Mouse (Mus musculus) midbrain, embryonic 10.5 days (tissue): ENCODE measurements around the gene Zfp653. TPM values are rescaled to one million over a fixed set of nuclear protein-coding genes. Genes with fewer than 3 reads are reported as not detected.

ENCODE experiments used
- DNase-seq: peaks from one replicate; pipeline ENCODE4 v3.0.0-alpha.2; 2017; ENCODE audit warnings: low spot score
- H3K27ac ChIP-seq: fragments of 300-500 bp; sonication (generic); replicated peaks from 2 replicates; pipeline ENCODE4 v1.5.1; 2016; ENCODE audit warnings: mild to moderate bottlenecking
- H3K27me3 ChIP-seq: fragments of 300-500 bp; sonication (generic); 2 replicates; pipeline ENCODE4 v1.6.1; 2016; ENCODE audit warnings: low read depth, mild to moderate bottlenecking; ENCODE audit not compliant: poor library complexity, severe bottlenecking
- H3K36me3 ChIP-seq: fragments of 300-500 bp; sonication (generic); 2 replicates; pipeline ENCODE4 v1.6.1; 2016; ENCODE audit warnings: mild to moderate bottlenecking, moderate library complexity
- H3K4me1 ChIP-seq: fragments of 300-500 bp; sonication (generic); 2 replicates; pipeline ENCODE4 v1.6.1; 2016
- H3K4me3 ChIP-seq: fragments of 300-500 bp; sonication (generic); 2 replicates; pipeline ENCODE4 v1.5.1; 2016; ENCODE audit warnings: mild to moderate bottlenecking, moderate library complexity
- H3K9me3 ChIP-seq: fragments of 300-500 bp; sonication (generic); replicated peaks from 2 replicates; pipeline ENCODE4 v1.6.1; 2016; ENCODE audit warnings: mild to moderate bottlenecking
- WGBS: fragments of 180-500 bp; shearing (Covaris S2); methylation state at CpG from one replicate; pipeline ENCODE4 v1.1.7; 2016; 5-methylcytosine and 5-hydroxymethylcytosine counted together
- polyA plus RNA-seq: library from polyadenylated mRNA; unstranded; fragments of >200 nt; fragmentation: Nextera tagmentation; extraction: Ambion mirVana; gene quantifications from 2 replicates; pipeline ENCODE4 v1.2.1, GENCODE M21; 2016

Zfp653 gene
- polyA plus RNA-seq, result 11.7 and 12.6 TPM in 2 replicates

- Histone ChIP-seq H3K9me3 (no peaks in the 10 kb centered on the region), H3K36me3 (peaks cover 62% of the 10 kb centered on the region), H3K27me3 (no peaks in the 10 kb centered on the region), H3K4me1 (peaks cover 20% of the 10 kb centered on the region), H3K4me3 (peak within 1 kb of the TSS; percentile 83), H3K27ac (peak within 1 kb of the TSS; percentile 99)
- peak; percentile 96 for DNase-seq
- WGBS, result under 1% methylated on average over 87 of the region's 87 CpGs
Observed at GRCm38 (mm10) chr9:22070791-22071573, at the start of gene Zfp653, which contains the start of gene Gm49318. Zfp653 (minus strand) TSS chr9:22071376. Gm49318 (minus strand) TSS chr9:22071259.

GRCm38 (mm10) chr9:22119543-22119942, 48.4 kb upstream of the Zfp653 start:
- no peak for DNase-seq
- no peaks in the 10 kb centered on the region for H3K27me3 ChIP-seq
- WGBS, result 94% methylated on average over 4 of the region's 4 CpGs

GRCm38 (mm10) chr9:22117754-22118456, 46.7 kb upstream of the Zfp653 start:
- peaks cover 22% of the 10 kb centered on the region for H3K4me1 ChIP-seq
- H3K9me3 ChIP-seq, result no peaks in the 10 kb centered on the region
- H3K36me3 ChIP-seq, result peaks cover 18% of the 10 kb centered on the region
- WGBS, result 49% methylated on average over 10 of the region's 10 CpGs
- peak; percentile 37 for DNase-seq
- H3K4me3 ChIP-seq, result peak overlapping the region; percentile 81
- no peaks in the 10 kb centered on the region for H3K27me3 ChIP-seq
- peak overlapping the region; percentile 93; the same call in 1 of the 2 replicates for H3K27ac ChIP-seq

More at GRCm38 (mm10) chr9:22119543-22119942, 48.4 kb upstream of the Zfp653 start:
- Histone ChIP-seq H3K9me3 (no peaks in the 10 kb centered on the region), H3K27ac (no peak overlapping the region), H3K4me1 (peaks cover 22% of the 10 kb centered on the region), H3K36me3 (peaks cover 3% of the 10 kb centered on the region; the same call in 1 of the 2 replicates), H3K4me3 (no peak overlapping the region)

- Histone ChIP-seq H3K4me1 (peaks cover 22% of the 10 kb centered on the region), H3K27ac (peak within 1 kb of the TSS; percentile 93)
- under 1% methylated on average over 52 of the region's 52 CpGs for WGBS
Observed at GRCm38 (mm10) chr9:22116740-22117426, 45.7 kb upstream of the Zfp653 start, which contains the start of gene Elof1. Elof1 (minus strand) TSS chr9:22117172.

GRCm38 (mm10) chr9:22116086-22116485, 44.9 kb upstream of the Zfp653 start:
- H3K9me3 ChIP-seq, result no peaks in the 10 kb centered on the region
- peaks cover 37% of the 10 kb centered on the region for H3K36me3 ChIP-seq
- peak overlapping the region; percentile 81 for H3K4me3 ChIP-seq
- WGBS, result 33% methylated on average over 15 of the region's 15 CpGs
- no peaks in the 10 kb centered on the region for H3K27me3 ChIP-seq
- H3K27ac ChIP-seq, result peak overlapping the region; percentile 93
- DNase-seq, result peak; percentile 38
- H3K4me1 ChIP-seq, result peaks cover 22% of the 10 kb centered on the region

More at GRCm38 (mm10) chr9:22116740-22117426, 45.7 kb upstream of the Zfp653 start, which contains the start of gene Elof1:
- Histone ChIP-seq H3K4me3 (peak within 1 kb of the TSS; percentile 81), H3K27me3 (no peaks in the 10 kb centered on the region), H3K36me3 (peaks cover 29% of the 10 kb centered on the region), H3K9me3 (no peaks in the 10 kb centered on the region)
- DNase-seq, result peak; percentile 94

GRCm38 (mm10) chr9:22115635-22116034, 44.5 kb upstream of the Zfp653 start:
- H3K9me3 ChIP-seq, result no peaks in the 10 kb centered on the region
- peak overlapping the region; percentile 81 for H3K4me3 ChIP-seq
- no peak overlapping the region for H3K27ac ChIP-seq
- no peak for DNase-seq
- H3K4me1 ChIP-seq, result peaks cover 22% of the 10 kb centered on the region
- H3K27me3 ChIP-seq, result no peaks in the 10 kb centered on the region
- H3K36me3 ChIP-seq, result peaks cover 41% of the 10 kb centered on the region
- 95% methylated on average over 4 of the region's 4 CpGs for WGBS

- no peak for DNase-seq
- H3K36me3 ChIP-seq, result peaks cover 44% of the 10 kb centered on the region
- 90% methylated on average over 9 of the region's 9 CpGs for WGBS
Observed at GRCm38 (mm10) chr9:22108194-22108593, 37.0 kb upstream of the Zfp653 start.

GRCm38 (mm10) chr9:22099922-22100321, 28.7 kb upstream of the Zfp653 start:
- Histone ChIP-seq H3K9me3 (no peaks in the 10 kb centered on the region), H3K36me3 (no peaks in the 10 kb centered on the region), H3K4me1 (peaks cover 16% of the 10 kb centered on the region), H3K27me3 (peaks cover 56% of the 10 kb centered on the region), H3K27ac (no peak overlapping the region), H3K4me3 (no peak overlapping the region)
- WGBS, result 7% methylated on average over 18 of the region's 18 CpGs
- DNase-seq, result no peak

More at GRCm38 (mm10) chr9:22108194-22108593, 37.0 kb upstream of the Zfp653 start:
- H3K27ac ChIP-seq, result no peak overlapping the region
- no peaks in the 10 kb centered on the region for H3K9me3 ChIP-seq
- H3K27me3 ChIP-seq, result no peaks in the 10 kb centered on the region
- H3K4me1 ChIP-seq, result no peaks in the 10 kb centered on the region
- no peak overlapping the region for H3K4me3 ChIP-seq

GRCm38 (mm10) chr9:22098993-22099696, 28.0 kb upstream of the Zfp653 start, which contains the start of gene Cnn1:
Cnn1 (plus strand) TSS chr9:22099216.
- peaks cover 16% of the 10 kb centered on the region for H3K4me1 ChIP-seq
- DNase-seq, result no peak
- H3K4me3 ChIP-seq, result no peak within 1 kb of the TSS
- no peaks in the 10 kb centered on the region for H3K9me3 ChIP-seq
- no peaks in the 10 kb centered on the region for H3K36me3 ChIP-seq
- peaks cover 56% of the 10 kb centered on the region for H3K27me3 ChIP-seq
- no peak within 1 kb of the TSS for H3K27ac ChIP-seq
- 14% methylated on average over 14 of the region's 14 CpGs for WGBS

- H3K4me3 ChIP-seq, result peak overlapping the region; percentile 58
- no peaks in the 10 kb centered on the region for H3K36me3 ChIP-seq
- peaks cover 50% of the 10 kb centered on the region for H3K27me3 ChIP-seq
- H3K4me1 ChIP-seq, result peaks cover 16% of the 10 kb centered on the region
- H3K27ac ChIP-seq, result peak overlapping the region; percentile 82
- no peaks in the 10 kb centered on the region for H3K9me3 ChIP-seq
- WGBS, result 3% methylated on average over 24 of the region's 24 CpGs
- peak; percentile 84 for DNase-seq
Observed at GRCm38 (mm10) chr9:22095854-22096307, 24.7 kb upstream of the Zfp653 start.

- no peak overlapping the region for H3K27ac ChIP-seq
- H3K4me1 ChIP-seq, result peaks cover 6% of the 10 kb centered on the region
- no peak overlapping the region for H3K4me3 ChIP-seq
- no peak for DNase-seq
- H3K27me3 ChIP-seq, result peaks cover 18% of the 10 kb centered on the region
- H3K9me3 ChIP-seq, result no peaks in the 10 kb centered on the region
- H3K36me3 ChIP-seq, result no peaks in the 10 kb centered on the region
- 91% methylated on average over 6 of the region's 6 CpGs for WGBS
Observed at GRCm38 (mm10) chr9:22092746-22093145, 21.6 kb upstream of the Zfp653 start.
